Mouse (Mus musculus) liver, embryonic 16.5 days (tissue): ENCODE results near the gene Bin2. TPM values are rescaled to one million over a fixed set of nuclear protein-coding genes. Genes with fewer than 3 reads are reported as not detected.
A peak's percentile ranks its signal among the peaks of the same experiment; 100 is the strongest.

Experiments used
- ATAC-seq: fragments of 200-750 bp; cut with Nextera tagmentation; 2 replicates; pipeline ENCODE4 v1.8.0; 2017; ENCODE audit warnings: low read depth, mild to moderate bottlenecking, moderate number of reproducible peaks, moderate library complexity
- H3K27ac ChIP-seq: fragments of 300-500 bp; sonication (generic); 2 replicates; pipeline ENCODE4 v1.5.1; 2014; ENCODE audit warnings: mild to moderate bottlenecking, low read length
- H3K27me3 ChIP-seq: fragments of 300-500 bp; sonication (generic); 2 replicates; pipeline ENCODE4 v1.6.1; 2014; ENCODE audit warnings: low read depth, low read length, mixed read lengths; ENCODE audit not compliant: control insufficient read depth, insufficient read depth
- H3K36me3 ChIP-seq: fragments of 300-500 bp; sonication (generic); 2 replicates; pipeline ENCODE4 v1.6.1; 2014; ENCODE audit warnings: mild to moderate bottlenecking; ENCODE audit not compliant: control insufficient read depth, insufficient read depth
- H3K4me1 ChIP-seq: fragments of 300-500 bp; sonication (generic); 2 replicates; pipeline ENCODE4 v1.6.1; 2014; ENCODE audit warnings: low read depth, low read length, mixed read lengths; ENCODE audit not compliant: control insufficient read depth
- H3K4me2 ChIP-seq: fragments of 300-500 bp; sonication (generic); 2 replicates; pipeline ENCODE4 v1.6.1; 2014; ENCODE audit warnings: low read depth, low read length, mixed read lengths
- H3K4me3 ChIP-seq: fragments of 300-500 bp; sonication (generic); 2 replicates; pipeline ENCODE4 v1.5.1; 2014; ENCODE audit warnings: low read depth, mild to moderate bottlenecking, low read length
- H3K9ac ChIP-seq: fragments of 300-500 bp; sonication (generic); 2 replicates; pipeline ENCODE4 v1.6.1; 2014; ENCODE audit warnings: low read depth, low read length
- H3K9me3 ChIP-seq: fragments of 300-500 bp; sonication (generic); replicated peaks from 2 replicates; pipeline ENCODE4 v1.6.1; 2016; ENCODE audit warnings: low read length; ENCODE audit not compliant: control insufficient read depth
- WGBS: fragments of 180-500 bp; shearing (Covaris S2); extraction: QIAGEN DNeasy Blood & Tissue Kit; methylation state at CpG from one replicate; pipeline ENCODE4 v1.1.7; 2014; ENCODE audit not compliant: insufficient replicate concordance; 5-methylcytosine and 5-hydroxymethylcytosine counted together
- microRNA-seq: library from miRNA; unstranded; fragments of <30 nt; microRNA quantifications from one replicate; pipeline ENCODE4, GENCODE M21; 2016
- polyA plus RNA-seq: library from polyadenylated mRNA; unstranded; fragments of >200 nt; fragmentation: Nextera tagmentation; extraction: Ambion mirVana; gene quantifications from 2 replicates; pipeline ENCODE4 v1.2.1, GENCODE M21; 2015

The Bin2 gene
- polyA plus RNA-seq, 1 experiment from 2014 or later, result 20.6 TPM

DNA sequence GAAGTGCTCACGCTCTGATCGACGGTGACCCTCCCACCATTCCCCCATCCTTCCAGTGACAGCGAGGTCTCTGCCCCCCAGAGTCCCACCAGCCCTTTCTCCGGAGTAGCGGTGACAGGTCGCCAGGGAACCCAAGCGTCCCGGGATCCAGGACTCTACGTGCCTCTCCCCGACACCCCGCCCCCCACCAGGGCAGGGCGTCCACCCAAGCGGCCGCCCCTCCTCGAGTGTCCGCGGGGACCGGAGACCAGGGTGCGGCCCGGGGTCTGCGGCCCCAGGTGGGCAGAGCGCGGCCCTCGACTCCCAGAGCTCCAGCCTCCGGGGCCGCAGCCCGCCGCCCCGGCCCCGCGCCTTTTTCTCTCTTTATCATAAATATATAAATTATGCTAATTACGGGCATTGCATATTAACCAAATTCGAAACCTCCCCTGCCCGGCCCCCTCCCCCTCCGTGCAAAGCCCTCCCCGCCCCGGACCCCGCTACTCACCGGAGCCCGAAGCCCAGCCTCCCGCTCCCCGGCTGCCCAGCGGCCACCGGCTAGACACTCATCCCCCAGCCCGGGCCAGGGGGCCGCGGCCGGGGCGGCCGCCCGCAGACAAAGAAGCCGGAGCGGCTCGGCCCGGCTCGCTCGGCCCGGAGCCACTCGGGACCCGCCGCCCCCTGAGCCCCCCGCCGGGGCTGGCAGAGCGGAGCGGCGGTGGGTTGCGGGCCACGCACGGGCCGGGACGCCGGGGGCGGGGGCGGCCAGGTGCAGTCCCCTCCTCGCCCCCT lies 69.9 kb downstream of the Bin2 start, which contains the start of gene Pou6f1:
Gene Pou6f1 (minus strand): TSS at position 709 of the 771 bp plus-strand sequence.
- H3K27ac ChIP-seq, result no peak within 1 kb of the TSS
- under 1% methylated on average over 58 of the region's 76 CpGs for WGBS
- ATAC-seq, result peak; percentile 37; the same call in 1 of the 2 replicates

DNA sequence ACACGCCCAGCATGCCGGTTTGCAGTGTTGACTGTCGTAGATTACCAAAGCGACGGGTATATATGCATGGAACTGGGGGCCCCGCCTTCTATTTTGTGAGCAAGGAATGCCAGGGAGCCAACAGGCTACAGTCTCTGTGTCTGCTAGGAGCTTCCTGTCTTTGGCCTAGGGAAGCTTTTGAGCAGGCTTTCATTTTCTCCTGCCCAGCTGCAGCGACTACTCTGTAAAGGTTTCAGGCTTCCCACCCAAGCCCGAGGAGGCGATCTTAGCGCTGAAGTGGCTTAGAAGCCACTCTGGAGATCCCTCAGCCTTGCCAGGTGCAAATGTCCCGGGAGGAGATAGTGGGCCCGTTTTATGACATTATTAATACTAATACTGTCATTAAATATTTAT lies 70.5 kb downstream of the Bin2 start:
- 0 out of 2 replicates have a peak, but pooled peaks have one; percentile 16 for ATAC-seq
- H3K9me3 ChIP-seq, result no peaks in the 10 kb centered on the region

More for the DNA sequence above, 69.9 kb downstream of the Bin2 start, which contains the start of gene Pou6f1:
- Histone ChIP-seq H3K4me2 (peak within 1 kb of the TSS; percentile 61), H3K4me1 (peaks cover 3% of the 10 kb centered on the region; the same call in 1 of the 2 replicates), H3K4me3 (peak within 1 kb of the TSS; percentile 51), H3K36me3 (no peaks in the 10 kb centered on the region), H3K27me3 (peaks cover 49% of the 10 kb centered on the region), H3K9me3 (no peaks in the 10 kb centered on the region), H3K9ac (peak within 1 kb of the TSS; percentile 17)

DNA sequence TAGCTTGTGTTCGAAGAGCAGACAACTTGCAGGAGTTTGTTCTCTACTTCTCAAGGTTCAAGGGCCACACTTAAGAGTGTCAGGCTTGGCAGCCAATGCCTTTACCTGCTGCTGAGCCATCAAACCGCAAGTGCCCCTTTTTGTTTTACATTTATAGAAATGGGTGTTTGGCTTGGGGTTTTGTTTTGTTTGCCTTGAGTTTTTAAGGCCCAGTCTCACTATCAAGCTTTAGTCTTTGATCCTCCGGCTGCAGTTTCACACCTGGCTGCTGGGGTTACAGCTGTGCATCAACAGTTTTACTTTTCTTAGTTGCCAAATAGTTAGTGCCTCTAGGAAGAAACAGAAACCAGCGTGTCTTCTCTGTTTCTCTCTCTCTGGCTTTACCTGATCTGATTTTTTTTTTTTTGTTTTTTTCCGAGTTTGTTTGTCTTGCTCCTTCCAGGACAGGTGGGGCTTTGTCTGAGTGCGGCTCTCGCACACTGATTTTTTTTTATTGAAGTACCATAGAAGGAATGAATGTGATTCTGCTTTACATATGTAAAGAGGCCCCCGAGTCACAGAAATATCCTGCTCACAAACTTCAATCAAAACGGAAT lies 71.0 kb downstream of the Bin2 start:
- no peaks in the 10 kb centered on the region for H3K9me3 ChIP-seq
- H3K4me1 ChIP-seq, result peaks cover 2% of the 10 kb centered on the region; the same call in 1 of the 2 replicates
- WGBS, result 16% methylated on average over 9 of the region's 9 CpGs
- H3K4me3 ChIP-seq, result peak overlapping the region; percentile 51
- no peak overlapping the region for H3K27ac ChIP-seq
- H3K36me3 ChIP-seq, result no peaks in the 10 kb centered on the region
- H3K27me3 ChIP-seq, result peaks cover 46% of the 10 kb centered on the region
- no peak overlapping the region for H3K9ac ChIP-seq
- ATAC-seq, result no peak
- H3K4me2 ChIP-seq, result peak overlapping the region; percentile 61

More for the DNA sequence above, 70.5 kb downstream of the Bin2 start:
- Histone ChIP-seq H3K27me3 (peaks cover 49% of the 10 kb centered on the region), H3K4me3 (peak overlapping the region; percentile 51), H3K4me1 (peaks cover 2% of the 10 kb centered on the region; the same call in 1 of the 2 replicates), H3K4me2 (peak overlapping the region; percentile 61), H3K9ac (peak overlapping the region; percentile 17; the same call in 1 of the 2 replicates), H3K36me3 (no peaks in the 10 kb centered on the region), H3K27ac (no peak overlapping the region)
- 2% methylated on average over 12 of the region's 12 CpGs for WGBS

DNA sequence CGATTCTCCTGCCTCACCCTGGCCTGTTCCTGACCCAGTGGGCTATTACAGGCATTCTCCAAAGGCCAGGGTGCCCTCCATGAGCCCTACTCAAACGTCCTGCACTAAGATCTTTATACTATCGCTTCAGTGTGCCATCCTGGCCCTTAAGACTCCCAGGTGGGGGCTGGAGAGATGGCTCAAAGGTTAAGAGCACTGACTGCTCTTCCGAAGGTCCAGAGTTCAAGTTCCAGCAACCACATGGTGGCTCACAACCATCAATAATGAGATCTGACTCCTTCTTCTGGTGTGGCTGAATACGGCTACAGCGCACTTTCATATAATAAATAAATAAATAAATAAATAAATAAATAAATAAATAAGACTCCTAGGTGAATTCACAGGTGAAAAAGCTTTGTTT lies 76.5 kb downstream of the Bin2 start:
- Histone ChIP-seq H3K36me3 (no peaks in the 10 kb centered on the region), H3K9ac (no peak overlapping the region), H3K4me1 (no peaks in the 10 kb centered on the region), H3K4me2 (no peak overlapping the region), H3K9me3 (no peaks in the 10 kb centered on the region), H3K27ac (no peak overlapping the region), H3K4me3 (no peak overlapping the region), H3K27me3 (peaks cover 4% of the 10 kb centered on the region)
- WGBS, result 64% methylated on average over 6 of the region's 6 CpGs
- no peak for ATAC-seq

Small RNAs within 50 kb of the gene (microRNA-seq; reads per million reads assigned to microRNA genes)
- gene Mir6961, result not detected

Other genes with a start within 250 kb of the Bin2 start
- gene Gm5475, start 247.4 kb downstream of the Bin2 start, polyA plus RNA-seq, result 0.04 TPM in 1 of 2 replicates, not detected in the other
- 37.1 and 40.0 TPM in 2 replicates for gene Slc11a2, start 244.5 kb downstream of the Bin2 start, polyA plus RNA-seq
- 12.8 and 15.3 TPM in 2 replicates for gene Letmd1, start 200.5 kb downstream of the Bin2 start, polyA plus RNA-seq
- gene Csrnp2, start 174.1 kb downstream of the Bin2 start, polyA plus RNA-seq, result 0.84 and 0.98 TPM in 2 replicates
- 3.5 and 4.3 TPM in 2 replicates for gene Tfcp2, start 117.5 kb downstream of the Bin2 start, polyA plus RNA-seq
- gene Pou6f1, start 69.6 kb downstream of the Bin2 start, polyA plus RNA-seq, result 0.18 and 0.50 TPM in 2 replicates
- gene Dazap2, start 54.2 kb downstream of the Bin2 start, polyA plus RNA-seq, result 131 and 146 TPM in 2 replicates
- 9.1 and 9.3 TPM in 2 replicates for gene Smagp, start 32.6 kb downstream of the Bin2 start, polyA plus RNA-seq
- 20.3 and 30.0 TPM in 2 replicates for gene Cela1, start 18.4 kb upstream of the Bin2 start, polyA plus RNA-seq
- 1.8 TPM in 2 replicates for gene Galnt6, start 59.8 kb upstream of the Bin2 start, polyA plus RNA-seq
- gene Slc4a8, start 92.2 kb upstream of the Bin2 start, polyA plus RNA-seq, result 0.46 and 0.76 TPM in 2 replicates
- 0.51 and 0.72 TPM in 2 replicates for gene Scn8a, start 200.3 kb upstream of the Bin2 start, polyA plus RNA-seq